Mouse (Mus musculus) testis, postnatal 10 days (tissue): ENCODE results near the gene Fuk.
A peak's percentile ranks its signal among the peaks of the same experiment; 100 is the strongest.
"Not testable (repeated sequence)": the region's sequence is repeated elsewhere in the genome, so short reads cannot be mapped to it uniquely, and the experiment has no call there.

Experiments
- DNase-seq: peaks from one replicate; pipeline ENCODE4 v3.0.0; 2021; ENCODE audit warnings: low spot score

Gene Fuk

GRCm38 (mm10) chr8:110881741-110882310, 20.5 kb downstream of the Fuk start:
- no peak for DNase-seq

- DNase-seq: no peak
Measured at GRCm38 (mm10) chr8:110877862-110878261, 24.4 kb downstream of the Fuk start.

- DNase-seq: no peak
Measured at GRCm38 (mm10) chr8:110870501-110870900, 31.8 kb downstream of the Fuk start.

GRCm38 (mm10) chr8:110861347-110862025, 40.8 kb downstream of the Fuk start:
- not testable (repeated sequence) for DNase-seq

GRCm38 (mm10) chr8:110859651-110860501, 42.4 kb downstream of the Fuk start:
- DNase-seq: no peak

GRCm38 (mm10) chr8:110856760-110857461, 45.4 kb downstream of the Fuk start:
- DNase-seq: no peak

GRCm38 (mm10) chr8:110856073-110856472, 46.2 kb downstream of the Fuk start:
- DNase-seq: not testable (repeated sequence)

GRCm38 (mm10) chr8:110851186-110851585, 51.1 kb downstream of the Fuk start:
- DNase-seq: no peak

- no peak for DNase-seq
Measured at GRCm38 (mm10) chr8:110847645-110848495, 54.4 kb downstream of the Fuk start.

GRCm38 (mm10) chr8:110847171-110847549, 55.1 kb downstream of the Fuk start:
- DNase-seq: no peak

GRCm38 (mm10) chr8:110846405-110847170, 55.7 kb downstream of the Fuk start, which contains the start of the genes Cog4 and Sf3b3:
Cog4 (plus strand) TSS chr8:110846600.
Sf3b3 (minus strand) TSS chr8:110846787.
- peak; percentile 88 for DNase-seq

- no peak for DNase-seq
Measured at GRCm38 (mm10) chr8:110845821-110846404, 56.4 kb downstream of the Fuk start.

- no peak for DNase-seq
Measured at GRCm38 (mm10) chr8:110844941-110845340, 57.3 kb downstream of the Fuk start.

- no peak for DNase-seq
Measured at GRCm38 (mm10) chr8:110843207-110843606, 59.1 kb downstream of the Fuk start.

- no peak for DNase-seq
Measured at GRCm38 (mm10) chr8:110842012-110842574, 60.2 kb downstream of the Fuk start.
